Mouse (Mus musculus) cortical plate, adult 2 months (tissue): Measurements from ENCODE around the gene Lmna. TPM values are rescaled to one million over a fixed set of nuclear protein-coding genes. Genes with fewer than 3 reads are reported as not detected.

Source experiments
- H3K27ac ChIP-seq: fragments of 200-500 bp; 2 replicates; pipeline ENCODE4 v1.5.1; 2012; ENCODE audit warnings: low read length, control low read depth, inconsistent platforms; ENCODE audit not compliant: insufficient read depth
- H3K4me1 ChIP-seq: fragments of 200-500 bp; 2 replicates; pipeline ENCODE4 v1.6.1; 2011; ENCODE audit warnings: low read length; ENCODE audit not compliant: control insufficient read depth, insufficient read depth
- H3K4me3 ChIP-seq: fragments of 200-500 bp; 2 replicates; pipeline ENCODE4 v1.5.1; 2011; ENCODE audit warnings: mild to moderate bottlenecking, low read length, control low read depth; ENCODE audit not compliant: insufficient read depth
- CTCF ChIP-seq: fragments of 200-500 bp; IDR thresholded peaks from 2 replicates; pipeline ENCODE4 v1.5.1; 2011; ENCODE audit warnings: mild to moderate bottlenecking, control low read depth, low read length; ENCODE audit not compliant: insufficient read depth; ENCODE audit errors: extremely low read depth
- POLR2A ChIP-seq: fragments of 200-500 bp; IDR thresholded peaks from 2 replicates; pipeline ENCODE4 v1.6.1; 2011; ENCODE audit warnings: mild to moderate bottlenecking, low read length, control low read depth; ENCODE audit not compliant: insufficient read depth; ENCODE audit errors: extremely low read depth
- polyA plus RNA-seq: library from polyadenylated mRNA; depleted of rRNA; stranded (reverse); fragments of >200 nt; gene quantifications from 2 replicates; pipeline ENCODE4 v1.2.3, GENCODE M21; 2012

The Lmna gene
- polyA plus RNA-seq, 1 experiment = 64.7 TPM

DNA sequence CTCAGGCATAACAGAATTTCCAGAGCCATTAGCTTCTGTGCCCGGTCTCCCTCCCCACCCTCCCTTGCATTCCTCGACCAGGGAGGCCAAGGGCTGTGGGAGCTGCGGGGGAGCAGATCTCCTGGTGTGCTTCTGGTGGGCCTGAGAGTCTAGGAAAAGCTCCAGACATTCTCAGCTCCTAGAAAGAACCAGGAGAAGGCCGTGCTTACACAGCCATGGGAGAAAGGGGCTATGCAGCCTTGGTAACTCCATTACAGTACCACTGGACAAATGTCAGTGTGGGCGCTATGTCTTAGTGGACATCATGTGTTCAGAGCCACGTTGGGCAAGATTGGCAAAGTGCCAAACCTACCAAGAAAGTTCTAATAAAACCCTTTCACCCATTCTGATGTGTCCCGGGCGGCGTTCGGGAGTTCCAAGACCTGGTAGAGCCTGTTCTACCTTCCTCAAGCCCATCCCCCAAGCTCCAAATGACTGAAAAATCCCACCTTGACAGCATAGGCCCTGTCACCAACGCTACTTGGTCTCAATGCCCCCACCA lies 7.7 kb downstream of the Lmna start:
- H3K4me1 ChIP-seq = peaks cover 2% of the 10 kb centered on the region
- peak overlapping the region; percentile 65 for H3K27ac ChIP-seq
- peak overlapping the region; percentile 89 for H3K4me3 ChIP-seq
- TF ChIP-seq CTCF = no peak
- TF ChIP-seq POLR2A = no peak

DNA sequence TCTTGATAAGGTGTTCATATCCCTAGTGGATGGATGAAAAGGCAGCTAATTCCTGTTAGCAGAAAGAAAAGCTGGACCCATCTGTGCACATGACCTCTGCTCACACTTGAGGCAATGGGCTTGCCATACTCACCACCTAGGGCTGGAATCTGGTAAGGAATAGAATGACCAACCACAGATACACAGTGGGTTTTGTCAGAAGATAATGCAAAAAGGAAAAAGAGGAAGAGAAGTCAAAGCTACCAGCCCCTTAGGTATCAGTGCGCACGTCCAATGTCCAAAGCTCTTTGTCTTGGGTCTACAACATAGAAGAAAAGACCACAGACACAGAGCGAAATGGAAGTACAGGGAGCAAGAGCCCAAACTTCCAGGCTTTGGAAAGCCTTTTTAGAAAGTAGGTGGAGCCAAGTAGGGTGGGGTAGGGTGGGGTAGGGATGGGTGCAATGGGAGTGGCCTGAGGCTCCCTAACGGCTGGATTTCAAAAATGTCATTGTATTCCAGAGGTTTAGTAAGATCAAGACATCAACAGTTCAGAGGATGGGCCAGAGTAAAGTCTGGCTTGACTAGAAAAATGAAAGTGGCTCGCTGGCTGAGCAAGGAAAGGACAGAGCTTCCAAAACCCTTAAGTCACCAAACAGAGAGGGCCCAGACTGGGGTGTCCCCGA lies 8.3 kb downstream of the Lmna start:
- Histone ChIP-seq H3K4me1 (peaks cover 2% of the 10 kb centered on the region), H3K27ac (peak overlapping the region; percentile 65; the same call in 1 of the 2 replicates), H3K4me3 (peak overlapping the region; percentile 89)
- no peak for TF ChIP-seq POLR2A
- no peak for TF ChIP-seq CTCF

DNA sequence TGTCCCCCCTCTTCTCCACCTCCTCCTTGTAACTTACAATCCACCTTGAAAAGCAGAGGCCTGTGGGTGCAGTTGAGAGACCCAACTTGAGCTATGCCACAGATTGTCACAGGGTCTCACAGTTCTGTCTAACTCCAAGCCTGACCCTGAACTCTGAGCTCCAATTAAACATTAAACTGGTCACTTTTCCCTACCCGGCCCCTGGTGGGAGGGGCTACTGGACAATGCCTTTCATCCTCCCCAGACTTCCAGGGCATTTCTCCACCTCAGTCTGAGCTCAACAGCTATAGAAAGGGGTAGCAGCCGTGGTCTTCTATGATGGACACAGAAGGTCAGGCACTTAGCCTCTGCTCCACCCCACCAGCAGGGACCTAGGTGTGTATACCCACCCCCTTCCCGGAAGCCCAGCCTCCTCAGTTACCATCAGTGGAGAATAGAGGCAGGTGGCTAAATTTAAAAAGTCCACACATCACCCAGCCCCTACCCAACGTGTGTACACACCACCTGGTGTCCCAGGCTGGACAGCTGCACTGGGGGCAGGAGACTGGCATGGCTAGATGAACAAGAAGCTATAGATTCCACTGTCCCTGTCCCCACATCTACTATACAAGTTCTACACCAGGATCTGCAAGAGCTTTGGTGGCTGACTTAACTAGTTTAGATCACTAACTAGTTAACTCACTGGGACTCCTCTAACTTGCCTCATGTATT lies 8.9 kb downstream of the Lmna start:
- TF ChIP-seq POLR2A (no peak), CTCF (no peak)
- H3K27ac ChIP-seq = no peak overlapping the region
- peaks cover 2% of the 10 kb centered on the region for H3K4me1 ChIP-seq
- H3K4me3 ChIP-seq = peak overlapping the region; percentile 89; the same call in 1 of the 2 replicates

DNA sequence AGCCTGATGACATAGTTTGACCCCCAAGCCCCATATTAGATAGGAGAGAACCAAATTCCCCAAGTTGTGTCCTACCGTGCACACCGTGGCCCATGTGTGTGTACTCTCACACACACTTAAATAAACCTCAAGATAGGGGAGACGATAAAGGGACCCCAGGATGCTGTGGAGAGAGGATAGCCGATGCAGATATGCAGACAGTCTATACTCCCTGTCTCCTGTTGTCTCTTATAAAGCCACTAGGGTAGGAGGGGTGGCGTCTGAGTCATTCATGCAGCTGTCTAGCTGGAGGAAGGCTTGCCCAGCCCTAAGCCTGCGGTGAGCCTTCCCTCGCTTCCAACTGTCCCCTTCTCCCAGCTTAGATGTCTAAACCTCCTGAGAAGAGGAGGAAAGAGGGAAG lies 9.7 kb downstream of the Lmna start:
- TF ChIP-seq POLR2A = no peak
- no peak for TF ChIP-seq CTCF
- no peak overlapping the region; the same call in 1 of the 2 replicates for H3K4me3 ChIP-seq
- H3K27ac ChIP-seq = no peak overlapping the region
- peaks cover 5% of the 10 kb centered on the region for H3K4me1 ChIP-seq

DNA sequence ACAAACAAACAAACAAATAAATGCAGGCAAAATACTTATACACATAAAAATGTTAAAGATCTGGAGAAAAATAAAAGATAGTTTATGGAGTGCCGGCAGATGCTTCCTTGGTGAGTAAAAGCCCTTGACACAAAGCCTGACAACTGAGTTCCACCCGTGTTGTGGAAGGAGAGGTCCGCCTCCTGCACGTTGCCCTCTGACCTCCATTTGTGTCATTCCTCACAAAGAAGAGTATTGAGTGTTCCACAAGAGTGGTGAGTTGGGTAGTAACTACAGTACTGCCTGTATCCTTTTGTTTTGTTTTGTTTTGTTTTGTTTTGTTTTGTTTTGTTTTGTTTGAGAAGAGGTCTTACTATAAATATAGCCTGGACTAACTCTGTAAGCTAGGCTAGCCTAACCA lies 10.2 kb downstream of the Lmna start:
- TF ChIP-seq CTCF = no peak
- TF ChIP-seq POLR2A = no peak
- Histone ChIP-seq H3K27ac (no peak overlapping the region), H3K4me3 (no peak overlapping the region), H3K4me1 (peaks cover 7% of the 10 kb centered on the region)

DNA sequence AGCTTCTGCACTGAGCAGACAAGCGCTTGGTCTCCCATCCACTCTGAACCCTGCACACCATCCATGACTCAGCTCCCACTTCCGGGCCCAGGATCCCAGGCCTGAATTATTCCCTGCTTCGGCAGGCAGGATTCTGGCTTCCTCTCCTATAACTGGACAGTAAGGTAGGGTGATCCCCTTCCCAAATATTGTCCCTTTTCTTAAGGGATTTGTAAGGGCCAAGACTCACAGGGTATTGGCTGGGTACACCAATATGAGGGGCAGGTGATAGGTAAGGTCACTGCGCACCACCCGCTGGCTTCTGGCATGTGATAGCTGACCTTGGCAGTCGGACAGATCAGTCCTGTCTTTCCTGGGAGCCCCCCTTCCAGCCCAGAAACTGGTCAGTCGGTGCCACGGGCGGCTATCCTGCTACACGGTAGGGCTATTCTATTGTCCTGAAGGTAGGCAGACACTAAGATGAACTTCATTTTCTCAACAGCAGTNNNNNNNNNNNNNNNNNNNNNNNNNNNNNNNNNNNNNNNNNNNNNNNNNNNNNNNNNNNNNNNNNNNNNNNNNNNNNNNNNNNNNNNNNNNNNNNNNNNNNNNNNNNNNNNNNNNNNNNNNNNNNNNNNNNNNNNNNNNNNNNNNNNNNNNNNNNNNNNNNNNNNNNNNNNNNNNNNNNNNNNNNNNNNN lies 13.9 kb downstream of the Lmna start:
- Histone ChIP-seq H3K27ac (no peak overlapping the region), H3K4me3 (no peak overlapping the region)

DNA sequence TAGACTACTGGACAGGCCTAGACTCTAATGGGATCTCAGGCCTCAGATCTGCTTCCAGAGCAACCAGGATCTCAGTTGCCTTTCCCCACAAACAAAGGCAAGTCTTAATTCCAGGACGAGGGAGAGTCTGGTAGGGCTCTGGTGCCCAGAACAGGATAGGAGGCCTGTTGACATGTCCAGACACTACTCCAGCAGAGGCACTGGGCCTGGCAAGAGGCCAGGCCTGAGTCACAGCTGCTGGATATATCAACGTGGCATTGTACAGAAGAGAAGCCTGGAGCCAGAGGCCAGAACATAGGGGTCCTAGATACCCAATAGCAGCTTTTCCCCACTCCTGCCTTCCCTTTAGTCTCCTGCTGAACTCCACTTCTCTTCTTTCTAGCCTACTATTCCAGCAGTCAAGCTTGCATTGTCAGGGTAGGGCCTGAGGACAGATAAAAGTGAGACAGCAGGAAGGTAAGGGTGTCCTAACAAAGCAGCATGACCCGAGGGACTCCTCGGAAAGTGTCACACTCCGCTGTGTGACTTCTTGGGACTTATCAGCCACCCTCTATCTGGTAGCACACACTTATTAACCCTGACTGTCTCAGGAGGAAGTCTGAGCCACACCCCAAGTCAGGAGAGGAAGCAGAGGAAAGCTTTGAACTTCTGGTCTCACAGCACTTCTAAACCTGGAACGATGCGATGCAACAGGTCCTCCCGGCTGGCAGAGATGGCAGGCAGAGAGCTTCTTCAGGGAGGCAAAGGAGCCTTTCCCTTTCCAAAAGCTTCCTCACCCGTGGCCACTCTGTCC lies 14.7 kb downstream of the Lmna start:
- Histone ChIP-seq H3K4me3 (no peak overlapping the region), H3K4me1 (peaks cover 18% of the 10 kb centered on the region), H3K27ac (0 out of 2 replicates have a peak overlapping the region, but pooled peaks have one; percentile 7)
- TF ChIP-seq CTCF = no peak

More for the DNA sequence above, 13.9 kb downstream of the Lmna start:
- peaks cover 17% of the 10 kb centered on the region for H3K4me1 ChIP-seq
- no peak for TF ChIP-seq CTCF
- no peak for TF ChIP-seq POLR2A

DNA sequence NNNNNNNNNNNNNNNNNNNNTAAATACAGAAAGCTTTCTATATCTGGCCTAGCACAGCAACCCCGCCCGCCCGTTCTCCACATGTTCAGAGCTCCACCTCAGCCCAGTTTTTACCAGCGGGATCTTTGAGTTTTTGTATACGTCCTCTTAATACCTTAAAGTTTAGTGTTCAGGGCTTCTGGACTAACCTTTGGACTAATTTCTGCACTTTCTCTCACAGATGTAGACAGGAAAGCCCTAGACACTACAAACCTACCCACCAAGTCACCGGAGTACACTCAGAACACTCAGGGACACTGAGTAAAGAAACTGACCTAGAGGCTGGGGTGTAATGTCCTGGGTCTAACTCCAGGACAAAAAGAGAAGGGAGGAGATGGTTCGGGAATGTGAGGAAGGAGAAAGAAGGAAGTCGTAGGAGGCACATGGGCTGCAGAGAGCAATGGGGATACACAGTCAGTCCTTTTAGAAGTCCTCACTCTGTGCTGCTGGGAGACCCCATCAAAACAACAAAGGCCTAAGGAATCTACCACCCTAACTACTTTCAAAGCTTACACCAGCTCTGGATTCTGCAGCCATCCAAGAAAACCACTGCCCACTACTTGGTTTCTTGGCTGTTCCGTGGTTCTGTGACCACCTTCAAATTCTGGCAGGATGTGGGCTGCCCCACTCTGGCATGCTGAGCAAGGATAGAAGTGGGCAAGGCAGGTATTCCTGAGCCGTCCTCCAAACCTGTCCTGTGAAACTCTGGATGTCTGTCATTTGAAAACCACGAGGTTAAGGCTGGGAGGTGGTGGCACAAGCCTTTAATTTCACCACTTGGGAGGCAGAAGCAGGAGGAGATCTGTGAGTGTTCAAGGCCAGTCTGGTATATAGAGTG lies 15.8 kb downstream of the Lmna start:
- H3K27ac ChIP-seq = 0 out of 2 replicates have a peak overlapping the region, but pooled peaks have one; percentile 80

DNA sequence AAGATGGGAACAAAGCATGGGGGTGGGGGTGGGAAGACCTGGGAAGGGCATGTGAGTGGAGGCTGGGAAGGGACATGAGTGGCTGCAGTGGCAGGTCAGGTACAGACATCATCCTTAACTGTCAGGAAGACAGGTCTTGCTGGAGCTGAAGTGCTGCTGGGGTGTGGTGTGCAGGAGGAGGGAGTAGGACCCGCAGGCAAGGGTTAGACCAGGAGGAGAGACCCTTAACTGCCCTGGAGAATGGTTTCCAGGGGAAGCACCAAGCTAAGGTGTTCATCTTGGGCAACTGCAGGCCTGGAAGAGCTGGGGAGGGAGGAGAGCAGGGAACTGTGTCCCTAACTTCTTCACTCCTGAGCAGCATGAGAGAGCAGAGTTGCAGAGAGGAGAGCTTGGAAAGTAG lies 22.4 kb downstream of the Lmna start:
- Histone ChIP-seq H3K4me3 (no peak overlapping the region), H3K27ac (no peak overlapping the region), H3K4me1 (peaks cover 5% of the 10 kb centered on the region; the same call in 1 of the 2 replicates)
- TF ChIP-seq POLR2A (no peak), CTCF (no peak)

More for the DNA sequence above, 15.8 kb downstream of the Lmna start:
- H3K4me3 ChIP-seq = no peak overlapping the region
- peaks cover 20% of the 10 kb centered on the region for H3K4me1 ChIP-seq
- TF ChIP-seq CTCF (no peak), POLR2A (no peak)
